Mouse (Mus musculus) hindbrain, embryonic 12.5 days (tissue): Measurements from ENCODE around the gene Tmtc2. TPM values are rescaled to one million over a fixed set of nuclear protein-coding genes. Genes with fewer than 3 reads are reported as not detected.

ENCODE experiments used
- ATAC-seq: fragments of 200-750 bp; cut with Nextera tagmentation; 2 replicates; pipeline ENCODE4 v1.8.0; 2017; ENCODE audit warnings: moderate TSS enrichment; ENCODE audit not compliant: low FRiP score
- H3K27ac ChIP-seq: fragments of 300-500 bp; sonication (generic); 2 replicates; pipeline ENCODE4 v1.5.1; 2016; ENCODE audit warnings: mild to moderate bottlenecking
- H3K27me3 ChIP-seq: fragments of 300-500 bp; sonication (generic); 2 replicates; pipeline ENCODE4 v1.6.1; 2016; ENCODE audit warnings: mild to moderate bottlenecking
- H3K36me3 ChIP-seq: fragments of 300-500 bp; sonication (generic); 2 replicates; pipeline ENCODE4 v1.6.1; 2016; ENCODE audit warnings: mild to moderate bottlenecking
- H3K4me1 ChIP-seq: fragments of 300-500 bp; sonication (generic); 2 replicates; pipeline ENCODE4 v1.6.1; 2016
- H3K4me2 ChIP-seq: fragments of 300-500 bp; sonication (generic); replicated peaks from 2 replicates; pipeline ENCODE4 v1.6.1; 2016; ENCODE audit warnings: mild to moderate bottlenecking
- H3K4me3 ChIP-seq: fragments of 300-500 bp; sonication (generic); 2 replicates; pipeline ENCODE4 v1.5.1; 2016; ENCODE audit warnings: mild to moderate bottlenecking
- H3K9ac ChIP-seq: fragments of 300-500 bp; sonication (generic); 2 replicates; pipeline ENCODE4 v1.6.1; 2016; ENCODE audit warnings: mild to moderate bottlenecking, moderate library complexity
- H3K9me3 ChIP-seq: fragments of 300-500 bp; sonication (generic); replicated peaks from 2 replicates; pipeline ENCODE4 v1.6.1; 2016; ENCODE audit warnings: mild to moderate bottlenecking
- WGBS: fragments of 180-500 bp; shearing (Covaris S2); methylation state at CpG from one replicate; pipeline ENCODE4 v1.1.7; 2016; 5-methylcytosine and 5-hydroxymethylcytosine counted together
- polyA plus RNA-seq: library from polyadenylated mRNA; unstranded; fragments of >200 nt; fragmentation: Nextera tagmentation; extraction: Ambion mirVana; gene quantifications from 2 replicates; pipeline ENCODE4 v1.2.1, GENCODE M21; 2016

Tmtc2 gene
- polyA plus RNA-seq, 1 experiment from 2014 or later = 19.6 TPM

DNA sequence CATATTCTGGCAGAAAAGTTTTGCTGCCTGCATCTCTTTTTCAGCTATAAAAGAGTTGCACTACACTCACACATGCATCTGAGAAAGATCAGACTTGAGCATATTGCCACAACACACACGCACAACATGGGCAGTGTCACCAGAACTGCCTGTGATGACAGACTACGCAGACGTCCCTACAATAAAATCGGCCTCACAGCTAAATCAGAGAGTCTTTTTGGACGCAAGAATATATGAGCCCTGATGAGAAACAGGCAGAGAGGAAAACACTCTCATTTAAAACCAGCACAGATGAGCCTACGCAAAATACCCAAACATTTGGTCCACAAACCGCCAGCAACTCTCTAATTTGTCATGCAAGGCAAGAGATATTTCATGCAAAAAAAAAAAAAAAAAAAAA, 146.6 kb downstream of the Tmtc2 start:
- H3K4me2 ChIP-seq = no peak overlapping the region
- WGBS = 83% methylated on average over 7 of the region's 7 CpGs
- H3K4me1 ChIP-seq = peaks cover 10% of the 10 kb centered on the region; the same call in 1 of the 2 replicates
- H3K27me3 ChIP-seq = no peaks in the 10 kb centered on the region
- H3K9ac ChIP-seq = no peak overlapping the region
- H3K9me3 ChIP-seq = no peaks in the 10 kb centered on the region
- no peak overlapping the region for H3K27ac ChIP-seq
- no peak for ATAC-seq
- H3K36me3 ChIP-seq = no peaks in the 10 kb centered on the region
- no peak overlapping the region for H3K4me3 ChIP-seq

DNA sequence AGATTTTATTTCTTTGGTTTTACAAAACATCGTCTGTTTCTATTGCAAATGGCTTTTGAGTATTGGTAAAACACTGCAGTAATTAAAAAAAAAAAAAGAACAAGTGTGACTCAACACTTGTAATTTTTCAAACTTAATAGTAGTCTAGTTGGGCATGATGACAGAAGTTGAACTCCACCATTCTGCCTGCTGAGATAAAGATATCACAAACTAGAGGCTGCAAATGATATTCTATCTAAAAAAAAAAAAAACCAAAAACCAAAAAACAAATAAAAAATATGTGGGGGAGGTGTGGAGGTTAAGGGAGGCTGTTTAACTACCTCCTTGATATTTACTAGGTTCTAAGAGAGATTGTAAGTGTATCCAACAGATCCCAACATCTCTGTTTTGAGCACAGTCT, 149.2 kb downstream of the Tmtc2 start:
- no peak overlapping the region for H3K4me3 ChIP-seq
- no peaks in the 10 kb centered on the region for H3K36me3 ChIP-seq
- H3K4me2 ChIP-seq = no peak overlapping the region
- H3K4me1 ChIP-seq = peaks cover under 1% of the 10 kb centered on the region; the same call in 1 of the 2 replicates
- no peaks in the 10 kb centered on the region for H3K27me3 ChIP-seq
- no peak overlapping the region for H3K9ac ChIP-seq
- no peak for ATAC-seq
- H3K9me3 ChIP-seq = no peaks in the 10 kb centered on the region
- 86% methylated on average over 1 of the region's 1 CpGs for WGBS
- no peak overlapping the region for H3K27ac ChIP-seq

DNA sequence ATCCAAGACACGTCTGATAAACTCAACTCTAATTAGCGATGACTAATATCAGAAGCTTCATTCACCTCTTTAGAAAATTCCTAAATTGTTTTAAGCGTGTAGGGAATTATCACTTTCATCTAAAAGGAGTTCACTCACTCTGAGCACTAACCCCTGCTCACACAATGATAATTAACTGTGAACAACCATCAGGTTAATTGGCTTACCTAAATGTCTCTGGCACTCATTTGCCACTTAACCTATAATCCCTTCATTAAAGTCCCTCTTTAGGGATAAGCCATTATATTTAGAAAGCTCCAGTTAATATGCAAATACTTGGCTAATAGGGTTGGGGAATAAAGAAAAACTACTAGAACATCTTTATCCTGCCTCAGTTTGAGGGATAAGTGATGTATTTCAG, 151.1 kb downstream of the Tmtc2 start:
- Histone ChIP-seq H3K4me1 (no peaks in the 10 kb centered on the region), H3K36me3 (no peaks in the 10 kb centered on the region), H3K4me2 (no peak overlapping the region), H3K4me3 (no peak overlapping the region), H3K9ac (no peak overlapping the region), H3K27me3 (no peaks in the 10 kb centered on the region), H3K9me3 (no peaks in the 10 kb centered on the region), H3K27ac (no peak overlapping the region)
- WGBS = 87% methylated on average over 3 of the region's 3 CpGs
- peak; percentile 35; the same call in 1 of the 2 replicates for ATAC-seq

DNA sequence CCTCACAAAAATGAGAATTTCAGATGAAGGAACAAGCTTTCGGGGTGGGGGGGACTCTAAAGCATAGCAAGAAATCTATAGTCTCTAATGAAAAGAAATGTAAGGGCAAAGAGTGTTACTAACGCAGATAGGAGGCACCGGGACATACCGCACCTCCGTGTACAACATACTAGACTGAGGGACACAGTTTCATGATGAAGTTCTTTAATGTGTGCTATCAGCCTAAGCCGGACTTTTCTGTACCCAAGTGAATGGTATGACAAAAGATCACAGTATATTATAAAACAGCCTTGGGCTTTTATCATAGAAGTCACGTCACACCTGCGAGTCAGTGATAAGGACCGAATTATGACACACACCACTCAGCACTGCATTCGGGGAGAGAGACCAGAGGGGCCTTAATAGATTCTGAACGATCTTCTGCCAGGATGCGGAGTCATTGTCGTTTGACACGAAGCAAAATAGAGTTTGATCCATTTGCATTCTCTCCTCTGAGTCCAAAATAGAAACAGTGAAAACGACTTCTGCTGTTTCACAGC, 156.3 kb downstream of the Tmtc2 start:
- no peak overlapping the region for H3K27ac ChIP-seq
- no peaks in the 10 kb centered on the region for H3K9me3 ChIP-seq
- no peaks in the 10 kb centered on the region for H3K27me3 ChIP-seq
- H3K4me2 ChIP-seq = no peak overlapping the region
- ATAC-seq = no peak
- H3K36me3 ChIP-seq = peaks cover 4% of the 10 kb centered on the region; the same call in 1 of the 2 replicates
- H3K4me1 ChIP-seq = no peaks in the 10 kb centered on the region
- H3K9ac ChIP-seq = no peak overlapping the region
- H3K4me3 ChIP-seq = no peak overlapping the region
- 82% methylated on average over 15 of the region's 15 CpGs for whole genome bisulfite sequencing

DNA sequence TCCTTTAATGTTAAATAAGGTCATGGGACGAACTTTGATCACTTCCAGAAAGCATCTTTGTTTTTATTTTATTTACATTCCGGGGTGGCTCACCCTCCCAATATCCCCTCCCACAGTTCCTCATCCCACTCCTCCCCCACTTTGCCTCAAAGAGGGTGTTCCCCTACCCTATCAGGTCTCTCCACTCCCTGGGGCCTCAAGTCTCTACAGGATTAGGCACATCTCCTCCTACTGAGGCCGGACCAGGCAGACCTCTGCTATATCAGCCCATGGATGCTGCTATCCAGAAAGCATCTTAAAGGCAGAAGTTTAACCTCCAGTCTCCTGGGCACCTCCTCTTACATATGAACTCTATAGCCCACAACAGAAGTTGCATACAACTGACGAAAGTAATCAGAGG, 157.7 kb downstream of the Tmtc2 start:
- Histone ChIP-seq H3K27ac (no peak overlapping the region), H3K4me3 (no peak overlapping the region), H3K36me3 (peaks cover 4% of the 10 kb centered on the region; the same call in 1 of the 2 replicates), H3K9me3 (no peaks in the 10 kb centered on the region), H3K4me1 (no peaks in the 10 kb centered on the region), H3K4me2 (no peak overlapping the region), H3K9ac (no peak overlapping the region), H3K27me3 (no peaks in the 10 kb centered on the region)
- no peak for ATAC-seq
- 88% methylated on average over 4 of the region's 4 CpGs for WGBS

DNA sequence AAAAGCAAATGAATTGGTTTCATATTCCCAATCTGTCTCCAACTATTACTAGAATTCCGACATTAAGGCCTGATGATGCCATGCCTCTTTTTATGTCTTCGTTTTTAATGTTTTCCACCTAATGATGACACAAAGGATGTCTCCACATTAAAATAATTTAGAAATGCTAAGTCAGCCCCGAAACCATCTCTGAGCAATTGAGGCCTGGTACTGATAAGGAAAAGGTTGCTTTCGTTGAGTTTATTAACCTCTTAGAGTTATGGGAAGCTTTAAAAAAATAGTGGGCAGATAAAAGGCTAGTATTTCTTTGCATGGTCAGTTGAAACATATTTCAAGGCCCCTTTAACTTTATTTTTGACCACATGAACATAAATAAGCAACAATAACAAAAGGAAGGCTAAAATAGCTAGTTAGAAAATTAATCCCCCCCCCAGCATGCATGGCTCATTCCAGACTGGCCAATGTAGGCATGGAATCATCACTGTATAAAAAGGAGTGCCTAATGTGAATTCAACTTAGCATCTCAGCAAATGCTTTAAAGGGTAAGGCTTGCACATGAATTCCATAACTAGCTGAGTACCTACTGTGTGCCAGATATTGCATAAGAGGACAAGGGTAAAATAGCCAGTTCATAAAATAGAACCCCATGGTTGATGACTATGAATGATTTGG, 168.3 kb downstream of the Tmtc2 start:
- Histone ChIP-seq H3K27me3 (no peaks in the 10 kb centered on the region), H3K36me3 (no peaks in the 10 kb centered on the region), H3K9me3 (no peaks in the 10 kb centered on the region), H3K4me2 (no peak overlapping the region), H3K9ac (no peak overlapping the region), H3K4me3 (no peak overlapping the region), H3K27ac (no peak overlapping the region), H3K4me1 (peaks cover 12% of the 10 kb centered on the region)
- WGBS = 95% methylated on average over 4 of the region's 4 CpGs
- ATAC-seq = no peak

DNA sequence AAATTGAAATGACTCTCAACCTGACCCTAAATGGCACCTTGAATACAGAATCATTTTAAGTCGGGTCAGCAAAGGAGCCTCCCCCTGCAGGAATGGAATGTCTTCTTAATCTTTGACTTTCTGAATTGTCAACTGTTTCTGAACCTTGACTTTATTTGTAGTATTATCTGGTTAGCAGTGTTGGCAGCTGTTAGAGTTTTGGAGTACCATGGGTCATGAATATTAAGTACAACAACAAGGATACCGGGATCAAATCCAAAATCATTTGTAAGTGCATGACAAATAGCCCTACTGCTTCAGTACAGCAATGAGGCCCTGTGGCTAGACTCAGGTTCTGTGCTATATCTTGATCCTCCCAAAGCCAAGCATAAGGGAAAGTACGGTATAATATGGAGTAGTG, 170.3 kb downstream of the Tmtc2 start:
- WGBS = 84% methylated on average over 3 of the region's 3 CpGs
- Histone ChIP-seq H3K9ac (no peak overlapping the region), H3K4me1 (peaks cover 12% of the 10 kb centered on the region), H3K4me3 (no peak overlapping the region), H3K27ac (no peak overlapping the region), H3K36me3 (no peaks in the 10 kb centered on the region), H3K9me3 (no peaks in the 10 kb centered on the region), H3K27me3 (no peaks in the 10 kb centered on the region), H3K4me2 (no peak overlapping the region)
- ATAC-seq = no peak

DNA sequence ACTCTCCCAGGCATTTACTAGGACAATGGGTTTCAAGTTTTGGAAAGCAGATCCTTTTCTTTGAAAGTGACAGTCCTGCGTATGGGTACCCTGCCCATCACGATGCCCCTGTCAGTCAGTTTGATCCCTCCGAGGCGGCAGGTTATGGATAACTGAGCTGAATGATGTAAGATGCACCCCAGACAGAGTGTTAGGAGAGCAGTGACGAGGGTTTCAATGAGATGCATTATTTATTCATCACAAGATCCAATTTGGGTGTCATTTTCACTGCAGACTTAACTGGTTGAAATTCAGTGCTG, 171.8 kb downstream of the Tmtc2 start:
- Histone ChIP-seq H3K9ac (no peak overlapping the region), H3K4me2 (peak overlapping the region; percentile 32; the same call in 1 of the 2 replicates), H3K4me3 (no peak overlapping the region)

DNA sequence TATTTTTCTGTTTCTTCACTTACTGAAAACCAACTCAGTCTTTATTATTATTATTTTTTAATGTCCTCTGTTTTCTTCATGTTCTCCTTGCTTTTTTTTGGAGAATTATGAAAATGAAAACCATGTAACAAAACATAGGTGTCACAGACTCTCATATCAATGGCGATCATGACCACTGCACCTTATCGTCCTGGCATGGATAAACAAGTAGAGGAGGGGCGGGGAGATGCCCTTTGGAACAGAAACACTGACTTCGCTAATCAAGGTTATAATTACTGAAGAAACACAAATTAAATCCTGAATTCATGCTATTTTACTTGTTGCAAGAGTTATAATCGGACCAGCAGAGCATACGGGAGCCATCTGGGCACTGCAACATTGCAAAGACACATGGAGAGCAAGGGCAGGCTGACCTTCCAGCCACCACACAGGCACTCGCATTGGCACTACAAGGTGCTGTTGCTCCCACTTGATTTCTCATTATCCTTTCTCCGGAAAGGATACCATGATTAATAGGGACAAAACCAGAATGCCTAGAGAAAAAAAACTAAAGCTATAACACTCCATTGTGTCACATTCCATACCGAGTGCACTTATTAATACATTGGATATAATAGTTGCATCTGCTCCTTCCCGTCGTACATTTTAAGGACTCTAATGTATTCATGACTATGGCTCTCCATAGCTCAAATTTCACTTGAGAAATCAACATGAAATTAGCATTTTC, 172.3 kb downstream of the Tmtc2 start:
- ATAC-seq = peak; percentile 73
- Histone ChIP-seq H3K4me2 (peak overlapping the region; percentile 32; the same call in 1 of the 2 replicates), H3K9ac (no peak overlapping the region), H3K4me3 (no peak overlapping the region), H3K36me3 (no peaks in the 10 kb centered on the region), H3K4me1 (peaks cover 12% of the 10 kb centered on the region), H3K9me3 (no peaks in the 10 kb centered on the region), H3K27ac (0 out of 2 replicates have a peak overlapping the region, but pooled peaks have one; percentile 30), H3K27me3 (no peaks in the 10 kb centered on the region)
- 67% methylated on average over 11 of the region's 11 CpGs for WGBS

More for the DNA sequence above, 171.8 kb downstream of the Tmtc2 start:
- no peaks in the 10 kb centered on the region for H3K36me3 ChIP-seq
- no peaks in the 10 kb centered on the region for H3K27me3 ChIP-seq
- no peaks in the 10 kb centered on the region for H3K9me3 ChIP-seq
- peak; percentile 80 for ATAC-seq
- H3K27ac ChIP-seq = 0 out of 2 replicates have a peak overlapping the region, but pooled peaks have one; percentile 30
- H3K4me1 ChIP-seq = peaks cover 12% of the 10 kb centered on the region
- WGBS = 45% methylated on average over 5 of the region's 5 CpGs

DNA sequence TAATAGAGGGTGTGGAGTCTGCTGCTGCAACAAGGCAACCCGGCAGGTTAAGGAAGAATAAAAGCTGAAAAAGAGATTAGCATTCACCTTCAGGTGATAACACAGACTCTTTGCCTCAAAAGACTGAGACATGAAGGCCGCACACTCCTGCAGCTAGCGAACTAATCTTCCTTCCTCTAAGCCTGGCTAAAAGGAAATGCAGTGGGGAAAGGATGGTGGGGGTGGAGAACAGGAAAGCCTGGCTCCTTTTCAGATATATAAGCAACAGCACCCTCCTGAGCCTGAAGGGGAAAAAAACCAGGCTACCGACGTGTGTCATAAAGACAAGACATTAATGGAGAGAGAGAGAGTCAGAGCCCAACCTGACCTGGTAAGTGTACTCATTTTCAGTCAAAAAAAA, 174.9 kb downstream of the Tmtc2 start:
- Histone ChIP-seq H3K9me3 (0 out of 2 replicates have a peak, but pooled peaks cover 1% of the 10 kb centered on the region), H3K4me2 (no peak overlapping the region), H3K9ac (no peak overlapping the region), H3K27me3 (no peaks in the 10 kb centered on the region), H3K4me3 (no peak overlapping the region), H3K4me1 (peaks cover 12% of the 10 kb centered on the region), H3K27ac (no peak overlapping the region), H3K36me3 (no peaks in the 10 kb centered on the region)
- ATAC-seq = no peak
- 71% methylated on average over 5 of the region's 5 CpGs for WGBS

DNA sequence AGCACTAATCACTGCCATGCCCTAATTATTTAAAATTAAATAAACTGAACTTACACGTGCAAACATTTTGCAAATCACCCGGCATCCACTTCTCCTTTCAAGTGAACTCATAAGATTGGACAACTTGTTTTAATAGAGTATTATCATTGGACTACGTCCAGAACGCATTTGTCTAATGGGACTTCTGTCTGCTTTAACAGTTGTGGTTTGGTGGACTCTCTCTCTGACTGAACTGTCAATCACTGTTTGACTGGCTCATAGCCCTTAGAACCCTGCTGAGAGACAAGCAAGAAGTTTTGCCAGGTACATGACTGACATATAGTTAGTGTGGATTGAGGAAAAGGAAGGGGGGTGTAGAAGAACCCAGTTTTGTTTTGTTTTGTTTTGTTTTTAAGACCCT, 190.2 kb downstream of the Tmtc2 start:
- ATAC-seq = no peak
- Histone ChIP-seq H3K4me2 (no peak overlapping the region), H3K36me3 (no peaks in the 10 kb centered on the region), H3K27ac (no peak overlapping the region), H3K4me3 (no peak overlapping the region), H3K27me3 (no peaks in the 10 kb centered on the region), H3K9ac (no peak overlapping the region), H3K4me1 (peaks cover 8% of the 10 kb centered on the region), H3K9me3 (no peaks in the 10 kb centered on the region)
- 75% methylated on average over 4 of the region's 4 CpGs for WGBS

DNA sequence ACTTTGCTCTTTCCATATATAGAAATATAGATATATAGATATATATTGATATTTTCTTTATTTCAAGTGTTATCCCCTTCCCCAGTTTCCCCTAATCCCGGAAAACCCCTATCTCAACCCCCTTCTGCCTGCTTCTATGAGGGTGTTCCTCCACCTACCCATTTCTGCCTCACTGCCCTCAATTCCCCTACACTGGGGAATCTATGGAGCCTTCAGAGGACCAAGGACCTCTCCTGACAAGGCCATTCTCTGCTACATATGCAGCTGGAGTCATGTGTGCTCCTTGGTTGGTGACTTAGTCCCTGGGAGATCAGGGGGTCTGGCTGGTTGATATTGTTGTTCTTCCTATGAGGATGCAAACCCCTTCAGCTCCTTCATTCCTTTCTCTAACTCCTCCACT, 192.5 kb downstream of the Tmtc2 start:
- Histone ChIP-seq H3K9me3 (no peaks in the 10 kb centered on the region), H3K4me3 (no peak overlapping the region), H3K27me3 (no peaks in the 10 kb centered on the region), H3K27ac (no peak overlapping the region), H3K36me3 (no peaks in the 10 kb centered on the region), H3K4me1 (peaks cover 8% of the 10 kb centered on the region), H3K9ac (no peak overlapping the region), H3K4me2 (no peak overlapping the region)
- no peak for ATAC-seq
- 92% methylated on average over 1 of the region's 1 CpGs for WGBS
